Comparison of ENCODE assay signal across 8 mouse cellular contexts in genomic region chr10:80418311-80418710, GRCm38 (mm10). TPM values are rescaled to one million over a fixed set of nuclear protein-coding genes. Genes with fewer than 3 reads are reported as not detected.
DNase-seq lines count a peak whose midpoint lies in the region; ATAC-seq and TF ChIP-seq lines count a peak whose summit lies in the region.

No protein-coding gene starts in this region.

- peak overlapping the region; percentile 18; the same call in 1 of the 2 replicates for H3K9ac ChIP-seq in neural tube, embryonic 11.5 days (ENCODE audit: low read length)
- no peak overlapping the region for H3K9ac ChIP-seq in forebrain, postnatal 0 days
- H3K9ac ChIP-seq in lung, embryonic 15.5 days: no peak overlapping the region

- H3K4me3 ChIP-seq in neural tube, embryonic 11.5 days (ENCODE audit: low read depth, low read length): no peak overlapping the region
- no peak overlapping the region for H3K4me3 ChIP-seq in forebrain, postnatal 0 days (ENCODE audit: low read depth, low read length)
- no peak overlapping the region for H3K4me3 ChIP-seq in lung, embryonic 15.5 days

- 88% methylated on average over 3 of the region's 3 CpGs for WGBS in neural tube, embryonic 11.5 days
- 30% methylated on average over 3 of the region's 3 CpGs for WGBS in forebrain, postnatal 0 days
- 49% methylated on average over 3 of the region's 3 CpGs for WGBS in lung, embryonic 15.5 days

- H3K4me1 ChIP-seq in neural tube, embryonic 11.5 days (ENCODE audit: control insufficient read depth, insufficient read depth, low read length): no peaks in the 10 kb centered on the region
- H3K4me1 ChIP-seq in forebrain, postnatal 0 days (ENCODE audit: insufficient read depth): no peaks in the 10 kb centered on the region
- H3K4me1 ChIP-seq in lung, embryonic 15.5 days: peaks cover 13% of the 10 kb centered on the region; the same call in 1 of the 2 replicates

- ATAC-seq in neural tube, embryonic 11.5 days (ENCODE audit: insufficient read depth, low FRiP score, low TSS enrichment): peak; percentile 22; the same call in 1 of the 2 replicates
- no peak for ATAC-seq in forebrain, postnatal 0 days
- no peak for ATAC-seq in lung, embryonic 15.5 days (ENCODE audit: borderline replicate concordance, extremely low read depth, low FRiP score, low TSS enrichment)

- no peaks in the 10 kb centered on the region for H3K27me3 ChIP-seq in neural tube, embryonic 11.5 days (ENCODE audit: control insufficient read depth, insufficient read depth, low read length)
- H3K27me3 ChIP-seq in forebrain, postnatal 0 days (ENCODE audit: insufficient read depth, low read length): no peaks in the 10 kb centered on the region
- no peaks in the 10 kb centered on the region for H3K27me3 ChIP-seq in lung, embryonic 15.5 days

- H3K9me3 ChIP-seq in neural tube, embryonic 11.5 days (ENCODE audit: control insufficient read depth, low read length): no peaks in the 10 kb centered on the region
- no peaks in the 10 kb centered on the region for H3K9me3 ChIP-seq in forebrain, postnatal 0 days (ENCODE audit: low read length)
- H3K9me3 ChIP-seq in lung, embryonic 15.5 days: no peaks in the 10 kb centered on the region

- peaks cover 67% of the 10 kb centered on the region for H3K36me3 ChIP-seq in neural tube, embryonic 11.5 days (ENCODE audit: control insufficient read depth, insufficient read depth, low read length)
- peaks cover 74% of the 10 kb centered on the region for H3K36me3 ChIP-seq in forebrain, postnatal 0 days (ENCODE audit: insufficient read depth)
- peaks cover 98% of the 10 kb centered on the region for H3K36me3 ChIP-seq in lung, embryonic 15.5 days

- intact Hi-C loops in gastrocnemius, postnatal 36 days (cut with DNase I): no loop called here

- H3K27ac ChIP-seq in neural tube, embryonic 11.5 days (ENCODE audit: low read depth, low read length): no peak overlapping the region
- H3K27ac ChIP-seq in forebrain, postnatal 0 days (ENCODE audit: low read depth, low read length): no peak overlapping the region
- 0 out of 2 replicates have a peak overlapping the region, but pooled peaks have one; percentile 4 for H3K27ac ChIP-seq in lung, embryonic 15.5 days

- DNase-seq in neural tube, embryonic 11.5 days (ENCODE audit: low spot score): peak; percentile 57
- DNase-seq in neural tube, embryonic 10.5 days (ENCODE audit: extremely low spot score, low spot score): no peak
- DNase-seq in c-Kit-positive CD71-positive TER-119-positive erythroid progenitor cells, embryonic 14.5 days (ENCODE audit: low spot score): peak; percentile 56
- peak; percentile 35 for DNase-seq in forebrain, postnatal 0 days
- no peak for DNase-seq in right cerebral cortex, postnatal 36 days (ENCODE audit: low spot score in 2 of 2)
- no peak for DNase-seq in urinary bladder, postnatal 25 days (ENCODE audit: low spot score)
- no peak for DNase-seq in gastrocnemius, postnatal 36 days

- TF ChIP-seq CTCF in forebrain, postnatal 0 days (IDR thresholded peaks at IDR 0.05; ENCODE audit: low read depth): no peak

- no peak overlapping the region for H3K4me2 ChIP-seq in neural tube, embryonic 11.5 days (ENCODE audit: low read depth)
- no peak overlapping the region for H3K4me2 ChIP-seq in forebrain, postnatal 0 days (ENCODE audit: low read depth)
- H3K4me2 ChIP-seq in lung, embryonic 15.5 days: no peak overlapping the region

RNA-seq across cellular contexts. Expression of gene Uqcr11, which starts 11.7 kb away (rescaled TPM):
- 494 and 521 TPM in 2 replicates for polyA plus RNA-seq in neural tube, embryonic 11.5 days (2014; fragmentation: Nextera tagmentation; extraction: Ambion mirVana)
- total RNA-seq in forebrain, postnatal 0 days (2014; rRNA removed): 230 and 424 TPM in 2 replicates
- polyA plus RNA-seq in forebrain, postnatal 0 days (2015; fragmentation: Nextera tagmentation; extraction: Ambion mirVana): 688 and 881 TPM in 2 replicates
- 628 and 681 TPM in 2 replicates for polyA plus RNA-seq in lung, embryonic 15.5 days (2015; fragmentation: Nextera tagmentation; extraction: Ambion mirVana)
- 100 to 1,000 TPM; 825 to 866 TPM for total RNA-seq in gastrocnemius, postnatal 36 days (2021)

RNA-seq across cellular contexts. Expression of gene Tcf3, which starts 15.1 kb away (rescaled TPM):
- 177 and 178 TPM in 2 replicates for polyA plus RNA-seq in neural tube, embryonic 11.5 days (2014; fragmentation: Nextera tagmentation; extraction: Ambion mirVana)
- total RNA-seq in forebrain, postnatal 0 days (2014; rRNA removed): 69.0 and 91.4 TPM in 2 replicates
- 34.3 and 36.1 TPM in 2 replicates for polyA plus RNA-seq in forebrain, postnatal 0 days (2015; fragmentation: Nextera tagmentation; extraction: Ambion mirVana)
- polyA plus RNA-seq in lung, embryonic 15.5 days (2015; fragmentation: Nextera tagmentation; extraction: Ambion mirVana): 122 and 126 TPM in 2 replicates
- 10 to 100 TPM; 11.0 to 12.0 TPM for total RNA-seq in gastrocnemius, postnatal 36 days (2021)

RNA-seq across cellular contexts. Expression of gene Mbd3, which starts 19.0 kb away (rescaled TPM):
- polyA plus RNA-seq in neural tube, embryonic 11.5 days (2014; fragmentation: Nextera tagmentation; extraction: Ambion mirVana): 262 and 271 TPM in 2 replicates
- total RNA-seq in forebrain, postnatal 0 days (2014; rRNA removed): 37.9 and 43.9 TPM in 2 replicates
- polyA plus RNA-seq in forebrain, postnatal 0 days (2015; fragmentation: Nextera tagmentation; extraction: Ambion mirVana): 183 and 196 TPM in 2 replicates
- 276 and 277 TPM in 2 replicates for polyA plus RNA-seq in lung, embryonic 15.5 days (2015; fragmentation: Nextera tagmentation; extraction: Ambion mirVana)
- total RNA-seq in gastrocnemius, postnatal 36 days (2021): 10 to 100 TPM; 95.1 to 99.9 TPM

RNA-seq across cellular contexts. Expression of gene Mex3d, which starts 30.9 kb away (rescaled TPM):
- polyA plus RNA-seq in neural tube, embryonic 11.5 days (2014; fragmentation: Nextera tagmentation; extraction: Ambion mirVana): 12.6 and 15.5 TPM in 2 replicates
- 107 and 120 TPM in 2 replicates for total RNA-seq in forebrain, postnatal 0 days (2014; rRNA removed)
- polyA plus RNA-seq in forebrain, postnatal 0 days (2015; fragmentation: Nextera tagmentation; extraction: Ambion mirVana): 18.3 and 18.4 TPM in 2 replicates
- polyA plus RNA-seq in lung, embryonic 15.5 days (2015; fragmentation: Nextera tagmentation; extraction: Ambion mirVana): 7.9 and 9.6 TPM in 2 replicates
- total RNA-seq in gastrocnemius, postnatal 36 days (2021): 1 to 10 TPM; 3.4 to 4.5 TPM

Comparison
In these comparisons a context has a peak if more than half of its experiments do, and no peak if none do; other contexts are left out.
1. DNase-seq: peak in neural tube, embryonic 11.5 days (single experiment), c-Kit-positive CD71-positive TER-119-positive erythroid progenitor cells, embryonic 14.5 days (single experiment) and forebrain, postnatal 0 days (single experiment); none in neural tube, embryonic 10.5 days (single experiment), right cerebral cortex, postnatal 36 days (0 of 2), urinary bladder, postnatal 25 days (single experiment) and gastrocnemius, postnatal 36 days (0 of 2).